Mouse (Mus musculus) frontal cortex, adult 2 months (tissue): ENCODE measurements around the gene Efcab2. TPM values are rescaled to one million over a fixed set of nuclear protein-coding genes. Genes with fewer than 3 reads are reported as not detected.
"Not testable (repeated sequence)": the region's sequence is repeated elsewhere in the genome, so short reads cannot be mapped to it uniquely, and the experiment has no call there.

ENCODE experiments used
- DNase-seq, 2 experiments: peaks; one replicate each; pipeline ENCODE4 v3.0.0; 2022; ENCODE audit warnings: low spot score in 1 of 2; ENCODE audit errors: extremely low spot score in 1 of 2
- polyA plus RNA-seq: library from polyadenylated mRNA; depleted of rRNA; stranded (reverse); fragments of >200 nt; gene quantifications from 2 replicates; pipeline ENCODE4 v1.2.3, GENCODE M21; 2012

Gene Efcab2
- polyA plus RNA-seq, 1 experiment, result 9.0 TPM

GRCm38 (mm10) chr1:178400652-178401051, 5.2 kb upstream of the Efcab2 start:
- no peak for DNase-seq

- no peak for DNase-seq
These were observed 3.9 kb upstream of the Efcab2 start for GRCm38 (mm10) chr1:178401960-178402359.

- DNase-seq, result peak; percentile 55 to 81
These were observed 407 bp upstream of the Efcab2 start for GRCm38 (mm10) chr1:178405445-178405911.

- no peak for DNase-seq
These were observed 1.1 kb downstream of the Efcab2 start for GRCm38 (mm10) chr1:178406765-178407645.

- no peak for DNase-seq
These were observed 1.8 kb downstream of the Efcab2 start for GRCm38 (mm10) chr1:178407651-178408050.

- no peak for DNase-seq
These were observed 3.0 kb downstream of the Efcab2 start for GRCm38 (mm10) chr1:178408901-178409361.

- DNase-seq, result not testable (repeated sequence)
These were observed 7.5 kb downstream of the Efcab2 start for GRCm38 (mm10) chr1:178413367-178413766.

GRCm38 (mm10) chr1:178419608-178420007, 13.7 kb downstream of the Efcab2 start:
- DNase-seq, result no peak

GRCm38 (mm10) chr1:178423662-178424061, 17.8 kb downstream of the Efcab2 start:
- DNase-seq, result no peak

- peak in 1 of 2 experiments; percentile 26 for DNase-seq
These were observed 25.9 kb downstream of the Efcab2 start for GRCm38 (mm10) chr1:178431619-178432444.

- no peak for DNase-seq
These were observed 27.7 kb downstream of the Efcab2 start for GRCm38 (mm10) chr1:178433619-178434018.

- no peak for DNase-seq
These were observed 38.5 kb downstream of the Efcab2 start for GRCm38 (mm10) chr1:178444407-178444806.

GRCm38 (mm10) chr1:178447036-178447435, 41.2 kb downstream of the Efcab2 start:
- DNase-seq, result no peak

- DNase-seq, result peak in 1 of 2 experiments; percentile 10
These were observed 42.4 kb downstream of the Efcab2 start for GRCm38 (mm10) chr1:178448271-178448744.

GRCm38 (mm10) chr1:178449172-178449571, 43.3 kb downstream of the Efcab2 start:
- DNase-seq, result peak; percentile 42 to 86

GRCm38 (mm10) chr1:178449933-178450332, 44.0 kb downstream of the Efcab2 start:
- DNase-seq, result no peak

GRCm38 (mm10) chr1:178454125-178454524, 48.2 kb downstream of the Efcab2 start:
- no peak for DNase-seq

GRCm38 (mm10) chr1:178455120-178455519, 49.2 kb downstream of the Efcab2 start:
- no peak for DNase-seq

GRCm38 (mm10) chr1:178458029-178458428, 52.1 kb downstream of the Efcab2 start:
- no peak for DNase-seq

- DNase-seq, result peak; percentile 72 to 93
These were observed 57.8 kb downstream of the Efcab2 start for GRCm38 (mm10) chr1:178463712-178464111.

GRCm38 (mm10) chr1:178464140-178464539, 58.3 kb downstream of the Efcab2 start:
- DNase-seq, result no peak
